Mouse (Mus musculus): ENCODE results near the gene Olfm2. TPM values are rescaled to one million over a fixed set of nuclear protein-coding genes. Genes with fewer than 3 reads are reported as not detected.

Olfm2 gene
- polyA plus RNA-seq, 1 experiment from 2014 or later: 0.34 TPM

DNA sequence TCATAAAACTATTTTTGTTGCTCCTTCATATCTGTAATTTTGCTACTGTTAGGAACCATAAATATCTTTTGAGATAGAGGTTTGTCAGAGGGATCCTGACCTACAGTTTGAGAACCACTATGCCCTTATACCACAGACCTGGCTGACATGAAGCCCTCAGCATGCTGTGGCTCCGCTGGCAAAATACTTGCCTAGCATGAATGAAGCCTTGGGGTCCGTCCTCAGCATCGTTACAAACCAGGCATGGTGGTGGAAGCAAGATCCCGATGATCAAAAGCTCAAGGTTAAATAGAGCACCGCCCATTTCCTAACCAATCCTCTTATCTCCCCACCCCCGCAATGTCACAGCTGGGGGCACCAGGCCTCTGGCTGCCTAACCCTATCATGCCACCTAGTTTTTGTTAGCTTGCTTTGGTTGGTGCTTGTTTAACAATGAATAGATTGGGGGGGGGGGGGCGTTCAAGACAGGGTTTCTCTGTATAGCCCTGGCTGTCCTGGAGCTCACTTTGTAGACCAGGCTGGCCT is 79.6 kb downstream of the Olfm2 start:
- no peak for DNase-seq
- 9% methylated on average over 7 of the region's 7 CpGs for WGBS (ENCODE audit: insufficient replicate concordance)
- Histone ChIP-seq H3K4me2 (ENCODE audit: low read depth, low read length) (no peak overlapping the region), H3K4me1 (ENCODE audit: insufficient read depth) (no peaks in the 10 kb centered on the region), H3K27ac (ENCODE audit: low read depth) (no peak overlapping the region), H3K36me3 (replicated peaks; ENCODE audit: insufficient read depth, low read length) (peaks cover 23% of the 10 kb centered on the region), H3K4me3 (ENCODE audit: low read depth, low read length) (no peak overlapping the region), H3K27me3 (ENCODE audit: insufficient read depth, low read length) (no peaks in the 10 kb centered on the region), H3K9ac (replicated peaks) (no peak overlapping the region), H3K9me3 (ENCODE audit: low read length) (no peaks in the 10 kb centered on the region)
- TF ChIP-seq CTCF (IDR thresholded peaks at IDR 0.05; ENCODE audit: low read depth) (no peak), EP300 (IDR thresholded peaks at IDR 0.05; ENCODE audit: low read depth) (no peak)
- ATAC-seq: peak; percentile 48

DNA sequence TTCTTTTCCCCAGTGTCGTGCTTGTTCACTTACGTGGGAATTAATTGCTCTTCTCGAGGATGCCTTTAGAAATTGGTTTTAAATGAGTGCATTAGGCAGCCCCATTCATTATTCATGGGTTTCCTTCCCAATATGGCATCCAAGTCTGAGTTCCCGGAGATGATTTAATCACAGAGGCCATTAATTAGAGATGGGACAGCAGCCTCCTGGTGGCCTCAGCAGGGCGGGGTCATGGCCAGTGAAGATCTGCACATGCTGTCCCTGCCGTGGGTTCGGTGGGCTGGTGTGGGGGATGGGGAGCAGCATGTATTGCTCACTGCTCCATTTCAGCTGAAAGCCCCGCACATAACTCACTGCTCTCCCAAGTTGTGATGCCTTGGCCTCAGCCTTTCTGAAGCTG is 80.2 kb downstream of the Olfm2 start:
- no peaks in the 10 kb centered on the region for H3K9me3 ChIP-seq (ENCODE audit: low read length)
- H3K36me3 ChIP-seq (replicated peaks; ENCODE audit: insufficient read depth, low read length): peaks cover 29% of the 10 kb centered on the region
- H3K27me3 ChIP-seq (ENCODE audit: insufficient read depth, low read length): no peaks in the 10 kb centered on the region
- no peak overlapping the region for H3K27ac ChIP-seq (ENCODE audit: low read depth)
- H3K4me1 ChIP-seq (ENCODE audit: insufficient read depth): no peaks in the 10 kb centered on the region
- no peak overlapping the region for H3K4me2 ChIP-seq (ENCODE audit: low read depth, low read length)
- no peak overlapping the region for H3K4me3 ChIP-seq (ENCODE audit: low read depth, low read length)
- H3K9ac ChIP-seq (replicated peaks): no peak overlapping the region
- DNase-seq (no peak), ATAC-seq (no peak)
- no peak for TF ChIP-seq EP300 (IDR thresholded peaks at IDR 0.05; ENCODE audit: low read depth)
- no peak for TF ChIP-seq CTCF (IDR thresholded peaks at IDR 0.05; ENCODE audit: low read depth)
- WGBS (ENCODE audit: insufficient replicate concordance): 48% methylated on average over 8 of the region's 8 CpGs

DNA sequence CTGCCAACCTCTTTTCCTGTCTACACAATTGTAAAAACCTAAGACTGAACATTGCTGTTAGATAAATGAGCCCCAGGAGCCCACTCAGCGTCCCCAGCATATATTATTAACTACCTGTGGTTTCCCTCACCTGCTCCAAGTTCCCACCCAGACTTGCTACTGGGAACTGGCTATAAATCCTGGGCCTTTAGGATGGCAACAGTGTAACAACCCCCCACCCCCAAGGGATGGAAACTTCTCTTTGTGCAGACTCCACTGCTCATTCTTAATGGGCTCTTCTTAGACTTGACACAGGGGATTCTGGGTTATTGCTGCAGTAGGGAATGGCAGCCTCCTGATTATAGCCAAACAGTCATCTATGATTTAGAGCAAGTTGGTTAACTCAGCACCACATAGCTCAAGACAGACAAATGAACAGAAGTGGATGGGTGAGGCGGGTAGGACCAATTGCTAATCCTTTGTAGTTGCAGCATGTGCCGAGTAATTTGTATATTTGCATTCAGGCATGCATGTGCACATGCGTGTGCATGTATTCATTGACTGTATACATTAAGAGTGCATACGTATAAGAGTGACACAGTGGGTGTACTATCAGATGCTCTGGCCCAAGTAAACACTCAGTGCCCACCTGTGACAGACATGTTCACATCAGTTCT is 81.0 kb downstream of the Olfm2 start:
- Histone ChIP-seq H3K9ac (replicated peaks) (no peak overlapping the region), H3K27me3 (ENCODE audit: insufficient read depth, low read length) (no peaks in the 10 kb centered on the region), H3K4me2 (ENCODE audit: low read depth, low read length) (no peak overlapping the region), H3K27ac (ENCODE audit: low read depth) (no peak overlapping the region), H3K9me3 (ENCODE audit: low read length) (no peaks in the 10 kb centered on the region), H3K4me3 (ENCODE audit: low read depth, low read length) (no peak overlapping the region), H3K36me3 (replicated peaks; ENCODE audit: insufficient read depth, low read length) (peaks cover 33% of the 10 kb centered on the region), H3K4me1 (ENCODE audit: insufficient read depth) (no peaks in the 10 kb centered on the region)
- no peak for TF ChIP-seq CTCF (IDR thresholded peaks at IDR 0.05; ENCODE audit: low read depth)
- TF ChIP-seq EP300 (IDR thresholded peaks at IDR 0.05; ENCODE audit: low read depth): no peak
- WGBS (ENCODE audit: insufficient replicate concordance): 78% methylated on average over 5 of the region's 5 CpGs
- ATAC-seq (no peak), DNase-seq (no peak)

DNA sequence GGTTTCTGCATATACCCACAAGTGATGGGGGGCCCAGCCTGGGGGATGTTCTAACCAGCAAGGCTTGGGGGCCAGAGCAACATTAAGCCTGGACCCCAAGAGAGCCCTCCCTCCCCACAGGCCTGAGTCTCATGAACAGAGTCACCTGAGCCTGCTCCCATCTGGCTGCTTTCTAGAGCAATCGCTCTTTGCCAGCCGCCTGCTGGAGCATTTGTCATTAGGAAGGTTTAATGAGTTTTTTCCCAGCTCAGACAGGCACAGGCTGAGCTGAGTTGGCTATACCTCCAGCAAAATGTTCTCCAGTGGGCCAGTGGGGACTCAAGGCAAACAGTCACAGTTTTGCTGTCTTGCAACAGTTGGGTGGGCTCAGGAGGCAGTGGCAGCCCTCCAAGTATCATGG is 81.8 kb downstream of the Olfm2 start:
- no peak overlapping the region for H3K4me3 ChIP-seq (ENCODE audit: low read depth, low read length)
- no peaks in the 10 kb centered on the region for H3K4me1 ChIP-seq (ENCODE audit: insufficient read depth)
- H3K9me3 ChIP-seq (ENCODE audit: low read length): no peaks in the 10 kb centered on the region
- H3K27ac ChIP-seq (ENCODE audit: low read depth): no peak overlapping the region
- 85% methylated on average over 2 of the region's 2 CpGs for WGBS (ENCODE audit: insufficient replicate concordance)
- H3K9ac ChIP-seq (replicated peaks): no peak overlapping the region
- TF ChIP-seq EP300 (IDR thresholded peaks at IDR 0.05; ENCODE audit: low read depth) (no peak), CTCF (IDR thresholded peaks at IDR 0.05; ENCODE audit: low read depth) (no peak)
- no peak for DNase-seq
- ATAC-seq: no peak
- H3K4me2 ChIP-seq (ENCODE audit: low read depth, low read length): no peak overlapping the region
- no peaks in the 10 kb centered on the region for H3K27me3 ChIP-seq (ENCODE audit: insufficient read depth, low read length)
- H3K36me3 ChIP-seq (replicated peaks; ENCODE audit: insufficient read depth, low read length): peaks cover 41% of the 10 kb centered on the region

DNA sequence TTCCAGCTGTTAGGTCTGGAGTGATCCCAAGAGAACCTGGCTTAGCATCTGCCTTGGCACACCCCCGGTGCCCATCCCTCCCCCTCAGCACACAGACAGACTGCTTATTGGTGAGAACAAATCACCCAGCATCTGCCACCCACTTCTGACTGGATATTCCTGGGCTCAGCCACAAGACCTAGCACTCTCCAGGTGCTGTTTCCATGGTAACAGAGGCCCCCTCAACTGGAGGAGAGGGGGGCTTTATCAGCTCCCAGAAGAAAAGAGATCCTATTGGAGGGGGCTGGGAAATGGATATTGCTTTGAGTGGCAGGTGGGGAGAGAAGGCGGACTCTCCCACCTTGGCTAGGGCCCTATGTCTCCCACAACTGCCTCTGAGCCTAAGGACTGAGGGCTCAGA is 82.2 kb downstream of the Olfm2 start:
- Histone ChIP-seq H3K4me2 (ENCODE audit: low read depth, low read length) (no peak overlapping the region), H3K4me3 (ENCODE audit: low read depth, low read length) (no peak overlapping the region), H3K27ac (ENCODE audit: low read depth) (no peak overlapping the region), H3K4me1 (ENCODE audit: insufficient read depth) (no peaks in the 10 kb centered on the region), H3K9ac (replicated peaks) (no peak overlapping the region), H3K36me3 (replicated peaks; ENCODE audit: insufficient read depth, low read length) (peaks cover 44% of the 10 kb centered on the region), H3K27me3 (ENCODE audit: insufficient read depth, low read length) (no peaks in the 10 kb centered on the region), H3K9me3 (ENCODE audit: low read length) (no peaks in the 10 kb centered on the region)
- DNase-seq: no peak
- ATAC-seq: no peak
- TF ChIP-seq CTCF (IDR thresholded peaks at IDR 0.05; ENCODE audit: low read depth) (no peak), EP300 (IDR thresholded peaks at IDR 0.05; ENCODE audit: low read depth) (no peak)
- WGBS (ENCODE audit: insufficient replicate concordance): 88% methylated on average over 2 of the region's 2 CpGs

DNA sequence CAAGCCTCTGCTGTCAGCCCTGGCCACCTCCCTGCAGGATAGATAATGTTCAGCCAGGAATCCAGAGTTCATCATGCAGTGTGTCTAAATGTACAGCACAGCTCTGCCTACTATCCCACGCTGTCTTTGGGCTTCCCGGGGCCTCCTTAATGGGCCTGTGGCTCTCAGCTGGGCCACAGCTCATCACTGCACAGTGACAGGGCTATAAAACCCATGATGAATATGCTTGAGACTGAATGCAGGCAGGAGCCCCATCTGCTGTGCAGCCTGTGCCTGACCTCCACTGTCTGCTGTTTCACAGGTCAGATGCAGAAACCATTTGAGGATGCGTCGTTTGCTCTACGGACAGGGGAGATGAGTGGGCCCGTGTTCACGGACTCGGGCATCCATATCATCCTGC is 83.3 kb downstream of the Olfm2 start:
- TF ChIP-seq EP300 (IDR thresholded peaks at IDR 0.05; ENCODE audit: low read depth) (no peak), CTCF (IDR thresholded peaks at IDR 0.05; ENCODE audit: low read depth) (no peak)
- 94% methylated on average over 8 of the region's 8 CpGs for whole genome bisulfite sequencing (ENCODE audit: insufficient replicate concordance)
- no peak for DNase-seq
- Histone ChIP-seq H3K9me3 (ENCODE audit: low read length) (no peaks in the 10 kb centered on the region), H3K4me1 (ENCODE audit: insufficient read depth) (no peaks in the 10 kb centered on the region), H3K4me2 (ENCODE audit: low read depth, low read length) (no peak overlapping the region), H3K27ac (ENCODE audit: low read depth) (no peak overlapping the region), H3K27me3 (ENCODE audit: insufficient read depth, low read length) (no peaks in the 10 kb centered on the region), H3K4me3 (ENCODE audit: low read depth, low read length) (no peak overlapping the region), H3K36me3 (replicated peaks; ENCODE audit: insufficient read depth, low read length) (peaks cover 51% of the 10 kb centered on the region), H3K9ac (replicated peaks) (no peak overlapping the region)
- ATAC-seq: no peak

Measured in liver, postnatal 0 days (tissue).